Mouse (Mus musculus): ENCODE measurements around the gene Gm21970.

DNA sequence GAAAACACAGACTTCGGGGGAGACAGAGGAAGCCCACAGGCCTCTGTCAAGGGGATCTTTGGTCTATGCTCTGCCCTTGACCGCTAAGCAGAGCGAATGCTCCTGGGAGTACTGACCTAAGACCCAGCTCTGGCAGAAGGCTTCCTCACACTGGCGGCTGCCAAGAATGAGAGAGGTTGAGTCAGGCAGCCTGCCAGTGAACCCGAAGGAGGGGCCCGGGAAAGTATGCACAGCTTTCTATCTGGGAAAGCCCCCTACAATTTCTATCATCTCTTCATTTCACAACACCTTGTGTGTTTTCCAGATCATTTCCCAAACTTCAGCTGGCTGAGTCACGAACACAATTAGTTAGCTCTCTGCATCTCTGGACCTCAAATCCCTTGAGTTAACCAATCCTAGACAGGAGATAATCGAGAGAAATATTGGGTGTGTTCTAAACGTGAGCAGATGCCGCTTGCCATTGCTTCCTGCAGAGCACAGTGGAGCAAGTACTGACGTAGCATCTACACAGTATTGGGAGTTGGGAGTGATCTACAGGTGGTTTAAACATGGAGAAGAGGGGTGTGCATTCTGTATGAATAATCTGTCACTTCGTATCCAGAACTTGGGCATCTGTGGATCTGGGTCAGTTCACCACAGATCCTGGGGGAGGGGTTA is 28.8 kb upstream of the Gm21970 start:
- TF ChIP-seq CEBPB (IDR thresholded peaks at IDR 0.05; ENCODE audit: insufficient read depth, poor library complexity, severe bottlenecking) = no peak
- TF ChIP-seq MYOG (IDR thresholded peaks at IDR 0.05; ENCODE audit: control insufficient read depth in 1 of 3, insufficient read depth in 1 of 3, insufficient read length in 2 of 3, low read depth in 2 of 3) = no peak
